Mouse (Mus musculus) embryonic fibroblast, embryonic 13.5 days (primary cell): ENCODE measurements around the gene Dmtf1. TPM values are rescaled to one million over a fixed set of nuclear protein-coding genes. Genes with fewer than 3 reads are reported as not detected.
A peak's percentile ranks its signal among the peaks of the same experiment; 100 is the strongest.
"Not testable (repeated sequence)": the region's sequence is repeated elsewhere in the genome, so short reads cannot be mapped to it uniquely, and the experiment has no call there.

Experiments
- H3K27ac ChIP-seq: 2 replicates; pipeline ENCODE4 v1.5.1; 2012; ENCODE audit warnings: low read length, control low read depth, inconsistent platforms; ENCODE audit not compliant: insufficient read depth
- H3K4me1 ChIP-seq: 2 replicates; pipeline ENCODE4 v1.6.1; 2011; ENCODE audit warnings: low read length; ENCODE audit not compliant: control insufficient read depth, insufficient read depth
- H3K4me3 ChIP-seq: 2 replicates; pipeline ENCODE4 v1.5.1; 2011; ENCODE audit warnings: mild to moderate bottlenecking, control low read depth, low read length; ENCODE audit not compliant: insufficient read depth
- CTCF ChIP-seq: IDR thresholded peaks from 2 replicates; pipeline ENCODE4 v1.5.1; 2011; ENCODE audit warnings: mild to moderate bottlenecking, control low read depth, low read length, moderate library complexity, borderline replicate concordance; ENCODE audit not compliant: insufficient read depth
- POLR2A ChIP-seq: IDR thresholded peaks from 2 replicates; pipeline ENCODE4 v1.6.1; 2011; ENCODE audit warnings: low read depth, mild to moderate bottlenecking, control low read depth, low read length, moderate library complexity
- polyA plus RNA-seq: library from polyadenylated mRNA; stranded (reverse); fragments of >200 nt; gene quantifications from 2 replicates; pipeline ENCODE4 v1.2.4, GENCODE M21; 2011; ENCODE audit warnings: low read depth; ENCODE audit not compliant: missing spikeins, insufficient read length

Gene Dmtf1
- 49.6 and 62.3 TPM in 2 replicates for polyA plus RNA-seq

DNA sequence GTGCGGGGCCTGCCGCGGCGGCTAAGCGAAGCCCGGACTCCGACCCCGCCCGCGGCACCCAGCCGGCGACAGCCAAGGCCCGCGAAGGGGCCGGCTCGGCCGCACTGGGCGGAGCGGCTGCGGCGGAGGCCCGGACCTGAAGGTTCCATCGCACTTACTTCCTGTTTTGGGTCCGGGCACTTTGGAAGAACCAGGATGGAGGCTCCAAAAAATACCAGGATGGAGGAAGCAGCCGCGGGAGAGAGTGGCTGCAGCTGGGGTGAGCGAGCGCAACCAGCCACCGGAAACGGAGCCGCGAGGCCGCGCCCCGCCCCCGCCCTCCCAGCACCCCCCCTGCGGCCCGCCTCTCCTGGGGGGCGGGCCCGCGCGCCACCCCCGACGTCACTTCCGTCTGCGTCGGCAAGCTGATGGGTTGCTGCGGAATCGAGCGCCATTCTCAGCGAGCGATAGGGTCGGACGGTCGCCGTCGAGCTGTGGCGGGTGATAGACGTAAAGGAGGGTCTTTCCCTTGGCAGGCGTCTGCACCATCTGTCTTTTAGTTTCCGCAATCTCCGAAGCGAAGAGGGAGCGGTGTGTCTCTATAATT lies at the start of gene Dmtf1:
TSS of gene Dmtf1 (minus strand) at position 321 of the 586 bp plus-strand sequence.
- peak within 1 kb of the TSS; percentile 92 for H3K4me3 ChIP-seq
- H3K27ac ChIP-seq, result peak within 1 kb of the TSS; percentile 87
- no peak for TF ChIP-seq CTCF
- peak; percentile 99 for TF ChIP-seq POLR2A
- H3K4me1 ChIP-seq, result no peaks in the 10 kb centered on the region

GRCm38 (mm10) chr5:9186467-9186866 lies 24.9 kb upstream of the Dmtf1 start:
- no peak overlapping the region for H3K4me3 ChIP-seq
- H3K27ac ChIP-seq, result no peak overlapping the region
- no peak for TF ChIP-seq CTCF
- no peaks in the 10 kb centered on the region for H3K4me1 ChIP-seq

DNA sequence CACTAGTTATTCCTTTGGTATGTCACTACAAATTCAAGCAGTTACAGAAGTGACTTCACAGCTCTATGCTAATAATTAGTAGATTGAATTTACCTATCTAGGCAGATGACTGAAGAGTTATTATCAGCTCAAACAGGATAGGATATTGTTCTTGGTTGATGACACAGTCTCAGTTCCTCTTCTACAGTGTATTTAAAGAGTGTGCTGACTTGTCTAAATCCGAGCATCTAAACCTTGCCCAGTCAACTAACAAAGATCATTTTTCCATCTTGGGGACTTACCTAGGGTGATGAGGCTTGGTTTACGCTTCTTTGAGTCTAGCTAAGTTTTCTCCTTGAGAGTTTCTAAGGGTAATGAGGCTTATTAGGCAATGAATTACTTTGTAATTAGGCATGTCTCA lies 11.7 kb upstream of the Dmtf1 start:
- Histone ChIP-seq H3K4me1 (no peaks in the 10 kb centered on the region), H3K4me3 (no peak overlapping the region), H3K27ac (no peak overlapping the region)
- TF ChIP-seq POLR2A (no peak), CTCF (no peak)

DNA sequence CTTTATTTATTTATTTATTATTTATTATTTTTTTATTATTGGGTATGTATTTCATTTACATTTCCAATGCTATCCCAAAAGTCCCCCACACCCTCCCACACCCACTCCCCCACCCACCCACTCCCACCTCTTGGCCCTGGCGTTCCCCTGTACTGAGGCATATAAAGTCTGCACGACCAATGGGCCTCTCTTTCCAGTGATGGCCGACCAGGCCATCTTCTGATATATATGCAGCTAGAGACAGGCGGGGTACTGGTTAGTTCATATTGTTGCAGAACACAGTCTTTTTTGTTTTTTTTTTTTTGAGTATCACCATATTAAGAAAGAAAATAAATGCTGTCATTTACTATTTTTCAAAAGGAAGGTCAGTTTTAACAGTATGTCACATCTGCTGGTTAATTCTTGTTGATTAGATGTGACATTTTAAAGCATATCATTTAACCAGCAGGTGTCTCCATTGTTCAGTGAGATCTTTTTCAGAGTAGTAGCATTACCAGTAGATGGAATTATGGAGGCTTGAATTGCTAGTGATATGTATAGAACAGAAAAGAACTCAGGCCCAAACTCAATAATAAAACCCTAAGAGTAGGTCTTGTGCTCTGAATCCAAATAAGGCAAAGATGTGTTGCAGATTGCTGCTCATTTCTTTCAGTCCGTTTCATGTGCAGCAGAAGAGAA lies 7.9 kb upstream of the Dmtf1 start:
- H3K4me1 ChIP-seq, H3K4me3 ChIP-seq, H3K27ac ChIP-seq: not testable (repeated sequence)

- Histone ChIP-seq H3K4me3 (no peak overlapping the region), H3K4me1 (no peaks in the 10 kb centered on the region), H3K27ac (no peak overlapping the region)
- TF ChIP-seq POLR2A, result no peak
- TF ChIP-seq CTCF, result no peak
Observed at GRCm38 (mm10) chr5:9166366-9166765, 4.8 kb upstream of the Dmtf1 start.

DNA sequence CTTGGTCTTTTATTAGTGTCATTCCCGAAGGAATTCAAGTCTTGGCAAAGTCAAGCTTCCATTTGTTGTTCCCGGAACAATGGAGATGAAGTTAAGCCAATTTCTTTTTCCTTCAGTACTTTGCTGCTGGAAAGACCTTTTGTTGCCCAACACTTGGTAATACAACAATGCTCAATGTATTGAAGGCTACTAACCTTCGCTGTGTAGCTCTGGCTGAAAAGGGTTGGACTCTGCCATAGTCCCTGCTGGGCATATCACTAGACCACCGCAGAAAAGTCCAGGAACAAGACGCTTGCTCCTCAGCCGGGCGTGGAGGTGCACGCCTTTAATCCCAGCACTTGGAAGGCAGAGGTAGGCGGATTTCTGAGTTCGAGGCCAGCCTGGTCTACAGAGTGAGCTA lies 3.6 kb upstream of the Dmtf1 start:
- not testable (repeated sequence) for H3K27ac ChIP-seq, H3K4me1 ChIP-seq, H3K4me3 ChIP-seq

GRCm38 (mm10) chr5:9163411-9163810 lies 1.8 kb upstream of the Dmtf1 start:
- no peak for TF ChIP-seq POLR2A
- TF ChIP-seq CTCF, result no peak
- Histone ChIP-seq H3K4me1 (no peaks in the 10 kb centered on the region), H3K4me3 (no peak overlapping the region), H3K27ac (no peak overlapping the region)

DNA sequence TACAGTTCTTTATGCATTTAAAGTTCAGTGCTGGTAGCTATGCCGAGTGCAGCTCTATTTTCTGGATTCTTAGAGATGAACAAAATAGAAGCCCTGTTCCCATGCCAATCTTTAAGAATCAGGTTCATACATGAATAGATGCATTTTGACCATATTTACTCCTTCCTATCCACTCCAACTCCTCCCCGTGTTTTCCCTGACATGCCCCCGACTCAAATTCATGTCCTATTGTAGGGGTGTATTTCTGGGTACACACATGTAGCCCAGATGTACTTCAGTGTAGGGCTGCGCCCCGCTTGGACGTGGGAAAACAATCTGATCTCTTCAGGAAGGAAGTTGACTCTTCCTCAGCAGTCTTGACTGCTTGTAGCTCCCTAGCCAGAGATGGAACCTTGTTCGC lies 512 bp upstream of the Dmtf1 start:
- Histone ChIP-seq H3K4me3 (peak overlapping the region; percentile 92), H3K27ac (peak overlapping the region; percentile 63; the same call in 1 of the 2 replicates), H3K4me1 (no peaks in the 10 kb centered on the region)
- TF ChIP-seq CTCF (no peak), POLR2A (no peak)

DNA sequence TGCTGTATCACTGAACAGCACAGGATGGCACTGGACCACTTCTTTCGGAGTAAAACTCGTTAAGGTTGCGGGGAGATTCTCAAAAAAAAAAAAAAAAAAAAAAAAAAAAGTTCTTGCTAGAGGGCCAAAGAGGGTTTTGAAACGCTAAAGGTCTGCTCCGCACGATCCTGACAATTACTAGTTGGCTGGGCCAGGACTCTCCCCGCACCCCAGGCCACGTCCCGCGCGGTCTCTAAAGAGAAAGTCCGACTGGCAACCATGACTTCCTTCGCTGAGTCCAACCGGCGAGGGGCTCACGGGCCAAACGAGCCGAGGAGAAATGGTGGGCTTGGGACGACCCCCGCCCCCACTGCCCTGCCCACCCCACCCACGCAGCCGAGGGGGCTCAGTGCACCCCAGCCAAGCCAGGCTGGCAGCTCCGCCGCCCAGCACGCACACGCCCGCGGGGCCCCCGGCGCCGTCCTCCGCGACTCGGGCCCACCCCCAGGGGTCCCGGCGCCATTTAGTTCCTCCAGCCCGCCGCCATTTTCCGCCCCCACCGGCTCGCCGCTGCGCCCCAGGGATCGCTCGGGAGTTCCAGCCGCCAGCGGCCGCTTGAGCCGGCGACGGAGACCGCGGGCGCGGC lies 633 bp downstream of the Dmtf1 start:
- peak overlapping the region; percentile 79 for H3K4me3 ChIP-seq
- H3K4me1 ChIP-seq, result no peaks in the 10 kb centered on the region
- TF ChIP-seq CTCF (no peak), POLR2A (no peak)
- peak overlapping the region; percentile 87 for H3K27ac ChIP-seq

DNA sequence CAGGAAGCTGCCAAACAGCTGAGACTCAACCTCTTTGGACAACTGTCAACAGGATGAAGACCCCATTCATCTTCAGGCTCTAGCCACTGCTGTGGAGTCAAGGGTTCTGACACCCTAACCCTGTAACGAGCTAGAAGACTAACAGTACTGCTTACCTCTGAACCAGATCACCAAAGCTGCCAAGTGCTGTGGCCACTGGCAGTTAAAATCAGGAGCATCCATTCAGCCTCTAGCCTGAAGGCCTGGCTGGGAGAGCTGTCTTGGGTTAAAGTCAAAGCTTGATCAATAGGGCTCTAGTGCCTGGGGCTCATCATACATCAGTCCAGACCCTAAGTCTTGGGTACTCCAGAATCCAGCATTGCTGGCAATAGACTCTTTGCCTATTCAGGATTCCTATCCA lies 4.2 kb downstream of the Dmtf1 start:
- Histone ChIP-seq H3K27ac (no peak overlapping the region), H3K4me3 (no peak overlapping the region), H3K4me1 (no peaks in the 10 kb centered on the region)
- TF ChIP-seq CTCF (no peak), POLR2A (no peak)

GRCm38 (mm10) chr5:9156746-9157145 lies 4.8 kb downstream of the Dmtf1 start:
- TF ChIP-seq POLR2A, result no peak
- Histone ChIP-seq H3K27ac (no peak overlapping the region), H3K4me3 (no peak overlapping the region), H3K4me1 (no peaks in the 10 kb centered on the region)
